Mouse (Mus musculus): Measurements from ENCODE around the gene Mecr.
A peak's percentile ranks its signal among the peaks of the same experiment; 100 is the strongest.

Gene Mecr

GRCm38 (mm10) chr4:131833971-131834609, 9.2 kb upstream of the Mecr start:
- no peak for ATAC-seq (ENCODE audit: insufficient number of reproducible peaks, low FRiP score, low TSS enrichment)

GRCm38 (mm10) chr4:131836351-131836881, 6.9 kb upstream of the Mecr start:
- ATAC-seq (ENCODE audit: insufficient number of reproducible peaks, low FRiP score, low TSS enrichment): no peak

- no peak for ATAC-seq (ENCODE audit: insufficient number of reproducible peaks, low FRiP score, low TSS enrichment)
Observed at GRCm38 (mm10) chr4:131836891-131837491, 6.3 kb upstream of the Mecr start.

- ATAC-seq (ENCODE audit: insufficient number of reproducible peaks, low FRiP score, low TSS enrichment): peak; percentile 77
Observed at GRCm38 (mm10) chr4:131837872-131838524, 5.3 kb upstream of the Mecr start, which contains the start of gene Ptpru. Gene Ptpru, minus strand, starts transcription at chr4:131838288.

- no peak for ATAC-seq (ENCODE audit: insufficient number of reproducible peaks, low FRiP score, low TSS enrichment)
Observed at GRCm38 (mm10) chr4:131845991-131846778, 2.9 kb downstream of the Mecr start.

- no peak for ATAC-seq (ENCODE audit: insufficient number of reproducible peaks, low FRiP score, low TSS enrichment)
Observed at GRCm38 (mm10) chr4:131848082-131848481, 4.8 kb downstream of the Mecr start.

GRCm38 (mm10) chr4:131849986-131850638, 6.8 kb downstream of the Mecr start:
- ATAC-seq (ENCODE audit: insufficient number of reproducible peaks, low FRiP score, low TSS enrichment): no peak

- ATAC-seq (ENCODE audit: insufficient number of reproducible peaks, low FRiP score, low TSS enrichment): no peak
Observed at GRCm38 (mm10) chr4:131854950-131855349, 11.7 kb downstream of the Mecr start.

GRCm38 (mm10) chr4:131860492-131861340, 17.4 kb downstream of the Mecr start:
- ATAC-seq (ENCODE audit: insufficient number of reproducible peaks, low FRiP score, low TSS enrichment): peak; percentile 70; the same call in 1 of the 2 replicates

- no peak for ATAC-seq (ENCODE audit: insufficient number of reproducible peaks, low FRiP score, low TSS enrichment)
Observed at GRCm38 (mm10) chr4:131861341-131861739, 18.1 kb downstream of the Mecr start.

GRCm38 (mm10) chr4:131872672-131873292, 29.5 kb downstream of the Mecr start:
- ATAC-seq (ENCODE audit: insufficient number of reproducible peaks, low FRiP score, low TSS enrichment): no peak

GRCm38 (mm10) chr4:131873293-131874168, 30.3 kb downstream of the Mecr start, which contains the start of gene Srsf4:
Gene Srsf4, plus strand, starts transcription at chr4:131873617.
- peak; percentile 92 for ATAC-seq (ENCODE audit: insufficient number of reproducible peaks, low FRiP score, low TSS enrichment)

- ATAC-seq (ENCODE audit: insufficient number of reproducible peaks, low FRiP score, low TSS enrichment): no peak
Observed at GRCm38 (mm10) chr4:131874169-131874536, 30.9 kb downstream of the Mecr start.

- ATAC-seq (ENCODE audit: insufficient number of reproducible peaks, low FRiP score, low TSS enrichment): no peak
Observed at GRCm38 (mm10) chr4:131874567-131874966, 31.3 kb downstream of the Mecr start.

- ATAC-seq (ENCODE audit: insufficient number of reproducible peaks, low FRiP score, low TSS enrichment): no peak
Observed at GRCm38 (mm10) chr4:131875242-131875641, 32.0 kb downstream of the Mecr start.

GRCm38 (mm10) chr4:131876836-131877235, 33.6 kb downstream of the Mecr start:
- ATAC-seq (ENCODE audit: insufficient number of reproducible peaks, low FRiP score, low TSS enrichment): no peak

GRCm38 (mm10) chr4:131879692-131880091, 36.4 kb downstream of the Mecr start:
- no peak for ATAC-seq (ENCODE audit: insufficient number of reproducible peaks, low FRiP score, low TSS enrichment)

GRCm38 (mm10) chr4:131881306-131881705, 38.0 kb downstream of the Mecr start:
- ATAC-seq (ENCODE audit: insufficient number of reproducible peaks, low FRiP score, low TSS enrichment): no peak

All from cerebellum, adult (tissue).